Mouse (Mus musculus): ENCODE data around the gene Spint3.
"Not testable (repeated sequence)": the region's sequence is repeated elsewhere in the genome, so short reads cannot be mapped to it uniquely, and the experiment has no call there.

The Spint3 gene

DNA sequence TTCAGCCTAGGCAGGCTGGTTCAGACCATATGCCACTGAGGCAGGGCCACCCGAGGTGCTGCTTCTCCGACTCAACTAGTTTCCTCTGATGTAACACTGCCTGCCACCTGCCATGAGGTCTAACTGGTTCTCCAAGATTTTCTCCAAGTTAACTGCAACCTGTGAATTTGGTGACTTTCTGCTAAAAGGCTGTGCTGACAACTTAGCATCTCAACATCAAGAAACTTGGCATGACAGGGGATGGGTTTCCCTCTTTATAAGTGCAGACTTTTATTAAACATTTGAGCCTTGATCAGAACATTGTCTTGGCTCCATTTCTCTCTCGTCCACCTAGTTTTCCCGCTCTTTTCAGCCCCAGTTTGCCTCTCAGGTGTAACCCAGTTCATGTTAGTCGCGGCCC is at the start of gene Spint3:
Spint3 (minus strand) TSS at position 101 of the 400 bp plus-strand sequence.
- in situ Hi-C loops (cut with MboI; ENCODE audit: low pct_unique_long_range_greater_than_20kb in 1 of 2, low sequenced_read_pairs in 2 of 2, unreplicated experiment in 1 of 2), result not testable (repeated sequence)

DNA sequence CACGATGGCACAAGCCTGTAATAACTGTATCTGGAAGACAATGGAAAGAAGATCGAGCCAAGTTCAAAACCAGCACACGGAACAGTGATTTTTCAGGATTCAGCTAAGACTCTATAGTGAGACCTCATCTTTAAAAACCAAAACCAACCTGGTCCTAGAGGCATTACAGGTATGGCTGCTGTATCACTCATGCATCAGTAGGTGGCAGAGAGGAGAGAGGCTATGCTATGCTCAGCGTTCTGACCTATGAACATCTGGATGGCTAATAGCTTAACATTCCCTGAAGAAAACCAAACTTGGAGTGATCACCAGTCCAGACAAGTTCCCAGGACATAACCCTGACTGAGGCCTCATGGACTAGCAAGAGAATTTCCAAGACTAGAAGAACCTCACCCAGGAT is 48.5 kb upstream of the Spint3 start:
- in situ Hi-C loops (cut with MboI; ENCODE audit: low pct_unique_long_range_greater_than_20kb in 1 of 2, low sequenced_read_pairs in 2 of 2, unreplicated experiment in 1 of 2), result no loop called here

DNA sequence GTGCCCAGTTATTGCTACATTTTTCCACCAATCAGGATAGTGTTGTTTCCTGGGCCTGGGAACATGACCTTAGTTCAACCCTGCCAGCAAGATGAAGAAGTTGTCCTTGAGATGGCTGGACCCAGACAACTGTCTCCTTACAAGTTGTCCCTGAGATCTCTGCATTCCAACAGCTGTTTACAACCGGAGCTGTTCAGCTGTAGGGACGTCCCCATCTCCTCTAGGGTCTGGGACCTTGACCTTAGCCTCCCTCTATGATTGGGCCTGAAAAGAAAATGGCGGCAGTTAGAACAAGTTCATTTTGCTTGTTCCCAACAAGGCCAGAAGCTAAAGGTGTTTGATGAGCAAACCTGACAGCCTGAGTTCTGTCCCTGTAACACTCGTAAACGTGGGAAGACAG is 45.8 kb upstream of the Spint3 start:
- in situ Hi-C loops (cut with MboI; ENCODE audit: low pct_unique_long_range_greater_than_20kb in 1 of 2, low sequenced_read_pairs in 2 of 2, unreplicated experiment in 1 of 2), result no loop called here

DNA sequence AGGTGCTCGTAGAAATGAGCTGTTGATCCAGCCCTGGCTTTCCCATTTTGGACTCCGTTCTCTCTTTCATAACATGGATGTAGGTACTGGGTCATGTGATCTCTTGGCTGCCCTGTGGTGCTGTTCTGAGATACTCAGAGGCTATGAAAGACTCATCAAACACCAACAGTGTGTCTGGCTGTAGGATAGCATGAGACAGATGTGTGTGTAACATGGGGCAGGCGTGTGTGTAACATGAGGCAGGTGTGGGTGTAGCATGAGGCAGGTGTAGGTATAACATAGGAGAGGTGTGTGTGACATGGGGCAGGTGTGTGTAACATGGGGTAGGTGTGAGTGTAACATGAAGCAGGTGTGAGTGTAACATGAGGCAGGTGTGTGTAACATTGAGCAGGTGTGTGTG is 42.1 kb upstream of the Spint3 start:
- in situ Hi-C loops (cut with MboI; ENCODE audit: low pct_unique_long_range_greater_than_20kb in 1 of 2, low sequenced_read_pairs in 2 of 2, unreplicated experiment in 1 of 2), result no loop called here

DNA sequence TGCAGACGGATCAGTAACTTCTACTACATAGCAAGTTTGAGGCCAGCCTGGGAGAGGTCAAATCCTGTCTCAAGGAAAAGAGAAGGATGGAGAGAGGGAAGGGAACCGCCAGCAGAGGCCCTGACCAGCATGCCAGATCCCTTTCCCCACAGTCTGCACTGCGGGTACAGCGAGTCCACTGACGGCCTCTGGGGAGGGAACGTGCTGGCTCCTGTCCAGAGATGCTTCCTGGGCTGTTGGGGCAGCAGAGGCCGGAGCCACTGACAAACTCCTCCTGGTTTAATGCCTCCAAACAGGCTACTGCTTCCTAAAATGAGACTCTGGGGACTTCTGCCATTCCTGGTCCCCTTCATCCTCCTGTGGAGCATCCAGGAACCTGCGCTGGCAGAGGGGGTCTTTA is 40.2 kb upstream of the Spint3 start, which contains the start of the genes Wfdc6b and Wfdc8:
Wfdc6b (plus strand) TSS at position 52 of the 400 bp plus-strand sequence.
Wfdc8 (minus strand) TSS at position 156 of the 400 bp plus-strand sequence.
- in situ Hi-C loops (cut with MboI; ENCODE audit: low pct_unique_long_range_greater_than_20kb in 1 of 2, low sequenced_read_pairs in 2 of 2, unreplicated experiment in 1 of 2), result not testable (repeated sequence)

DNA sequence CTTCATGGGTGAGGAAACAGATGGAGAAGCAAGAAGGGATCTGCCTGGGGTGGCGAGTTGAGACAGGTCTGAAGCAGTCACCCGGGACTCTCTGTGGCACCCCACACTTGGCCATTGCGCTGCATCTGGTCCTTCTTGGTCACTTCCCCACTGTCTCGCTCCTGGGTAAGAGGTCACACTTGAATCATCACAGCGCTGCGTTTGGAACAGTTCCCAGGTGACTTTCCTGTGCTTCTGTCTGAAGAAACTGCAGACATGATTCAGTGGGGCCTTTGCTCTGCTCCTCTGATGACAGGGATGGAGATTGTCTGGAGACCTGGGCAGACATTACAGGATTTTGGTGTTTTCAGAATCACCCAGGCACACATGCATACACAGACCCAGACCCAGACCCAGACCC is 35.5 kb upstream of the Spint3 start:
- in situ Hi-C loops (cut with MboI; ENCODE audit: low pct_unique_long_range_greater_than_20kb in 1 of 2, low sequenced_read_pairs in 2 of 2, unreplicated experiment in 1 of 2), result loop anchor here (5.0 to 10.0 kb wide), 2 partner anchors 116 to 119 kb away; no protein-coding TSS in a partner anchor

DNA sequence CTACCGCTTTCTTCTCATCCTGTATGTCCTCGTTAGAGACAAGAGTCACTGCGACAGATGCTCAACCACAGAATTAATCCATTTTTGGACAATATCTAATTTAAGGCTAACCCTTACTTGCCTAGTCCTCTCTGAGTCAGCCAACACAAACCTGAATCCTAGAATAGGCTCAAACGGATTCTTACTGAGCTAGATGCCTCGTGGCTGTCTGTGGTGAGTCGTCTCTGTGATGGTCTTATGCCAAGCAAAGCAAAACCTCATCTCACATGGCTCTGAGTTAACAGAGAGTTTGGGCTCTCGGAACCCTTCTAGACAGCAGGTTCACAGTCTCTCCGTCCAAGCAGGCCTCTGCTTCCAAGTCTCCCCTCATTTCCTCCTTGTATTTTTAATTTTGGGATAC is 31.2 kb upstream of the Spint3 start:
- in situ Hi-C loops (cut with MboI; ENCODE audit: low pct_unique_long_range_greater_than_20kb in 1 of 2, low sequenced_read_pairs in 2 of 2, unreplicated experiment in 1 of 2), result loop anchor here in 1 of 2 experiments (10.0 kb wide), 1 partner anchor 120 kb away; no protein-coding TSS in a partner anchor

GRCm38 (mm10) chr2:164603482-164603881 is 30.2 kb upstream of the Spint3 start:
- in situ Hi-C loops (cut with MboI; ENCODE audit: low pct_unique_long_range_greater_than_20kb in 1 of 2, low sequenced_read_pairs in 2 of 2, unreplicated experiment in 1 of 2), result loop anchor here in 1 of 2 experiments (10.0 kb wide), 1 partner anchor 121 kb away; no protein-coding TSS in a partner anchor

GRCm38 (mm10) chr2:164600179-164600578 is 26.9 kb upstream of the Spint3 start:
- in situ Hi-C loops (cut with MboI; ENCODE audit: low pct_unique_long_range_greater_than_20kb in 1 of 2, low sequenced_read_pairs in 2 of 2, unreplicated experiment in 1 of 2), result loop anchor here in 1 of 2 experiments (10.0 kb wide), 1 partner anchor 125 kb away; no protein-coding TSS in a partner anchor

GRCm38 (mm10) chr2:164593494-164593893 is 20.2 kb upstream of the Spint3 start, which contains the start of gene Eppin:
Eppin (minus strand) TSS chr2:164593594.
- in situ Hi-C loops (cut with MboI; ENCODE audit: low pct_unique_long_range_greater_than_20kb in 1 of 2, low sequenced_read_pairs in 2 of 2, unreplicated experiment in 1 of 2), result no loop called here

DNA sequence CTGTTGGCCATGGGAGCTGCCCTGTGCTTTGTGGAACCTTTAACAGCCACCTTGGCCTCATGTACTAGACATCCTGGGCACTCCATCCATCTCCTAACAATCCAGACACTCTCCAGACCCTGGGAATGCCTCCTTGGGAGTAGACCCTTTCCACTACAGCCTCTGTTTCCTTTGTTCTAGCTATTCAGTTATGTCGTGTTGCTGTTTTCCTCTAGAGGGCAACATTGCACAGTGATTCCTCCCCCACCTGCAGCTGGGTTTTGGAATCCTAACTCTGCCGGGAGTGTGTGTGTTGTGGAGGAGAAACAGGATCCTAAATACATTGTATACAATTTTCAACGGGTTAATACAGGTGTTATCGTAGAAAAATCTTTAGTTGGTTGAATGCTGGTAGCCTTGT is 18.8 kb upstream of the Spint3 start:
- in situ Hi-C loops (cut with MboI; ENCODE audit: low pct_unique_long_range_greater_than_20kb in 1 of 2, low sequenced_read_pairs in 2 of 2, unreplicated experiment in 1 of 2), result no loop called here

- in situ Hi-C loops (cut with MboI; ENCODE audit: low pct_unique_long_range_greater_than_20kb in 1 of 2, low sequenced_read_pairs in 2 of 2, unreplicated experiment in 1 of 2), result not testable (repeated sequence)
These were observed 11.9 kb upstream of the Spint3 start, which contains the start of gene Wfdc6a for GRCm38 (mm10) chr2:164585025-164585725. Wfdc6a (minus strand) TSS chr2:164585447.

DNA sequence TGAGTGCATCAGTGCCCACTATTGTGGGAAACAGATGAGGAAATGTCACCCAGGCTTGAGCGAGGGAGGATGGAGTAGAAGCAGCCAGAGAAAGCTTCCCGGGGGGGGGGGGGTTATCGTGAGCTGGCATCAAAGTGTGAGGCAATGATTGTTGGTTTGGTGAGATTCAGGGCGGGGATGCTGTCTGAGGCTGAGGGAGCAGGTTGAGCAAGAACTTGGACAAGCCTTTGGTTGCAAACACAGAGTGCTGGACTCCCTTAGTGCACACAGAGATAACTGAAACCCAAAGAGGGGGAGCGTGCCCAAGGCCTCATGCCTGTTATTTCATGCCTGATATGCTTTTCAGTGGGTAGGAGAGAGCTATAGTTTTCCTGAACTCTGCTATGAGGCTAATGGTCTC is 5.8 kb downstream of the Spint3 start:
- in situ Hi-C loops (cut with MboI; ENCODE audit: low pct_unique_long_range_greater_than_20kb in 1 of 2, low sequenced_read_pairs in 2 of 2, unreplicated experiment in 1 of 2), result loop anchor here in 1 of 2 experiments (5.0 kb wide), 1 partner anchor 35 kb away; no protein-coding TSS in a partner anchor

- in situ Hi-C loops (cut with MboI; ENCODE audit: low pct_unique_long_range_greater_than_20kb in 1 of 2, low sequenced_read_pairs in 2 of 2, unreplicated experiment in 1 of 2), result loop anchor here in 1 of 2 experiments (5.0 kb wide), 1 partner anchor 35 kb away; no protein-coding TSS in a partner anchor
These were observed 6.3 kb downstream of the Spint3 start for GRCm38 (mm10) chr2:164566997-164567396.

DNA sequence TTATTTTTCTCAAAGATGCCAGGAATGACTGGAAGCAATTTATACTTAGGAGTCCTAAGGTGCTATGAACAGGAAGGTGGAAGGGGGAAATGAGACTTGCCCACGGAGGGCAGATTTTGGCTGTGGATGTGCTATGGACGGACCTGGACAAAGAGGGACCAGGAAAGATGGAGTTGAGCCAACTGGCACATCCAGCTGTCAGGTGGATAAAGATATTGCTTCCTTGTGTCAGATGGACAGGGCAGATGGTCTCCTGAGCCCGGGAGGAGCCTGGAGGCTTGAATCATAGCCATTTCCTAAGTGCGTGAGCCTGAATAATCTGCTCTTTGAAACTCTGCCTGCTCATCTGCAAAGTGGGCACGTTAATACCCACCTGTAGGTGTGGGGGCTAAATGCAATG is 8.9 kb downstream of the Spint3 start:
- in situ Hi-C loops (cut with MboI; ENCODE audit: low pct_unique_long_range_greater_than_20kb in 1 of 2, low sequenced_read_pairs in 2 of 2, unreplicated experiment in 1 of 2), result no loop called here

DNA sequence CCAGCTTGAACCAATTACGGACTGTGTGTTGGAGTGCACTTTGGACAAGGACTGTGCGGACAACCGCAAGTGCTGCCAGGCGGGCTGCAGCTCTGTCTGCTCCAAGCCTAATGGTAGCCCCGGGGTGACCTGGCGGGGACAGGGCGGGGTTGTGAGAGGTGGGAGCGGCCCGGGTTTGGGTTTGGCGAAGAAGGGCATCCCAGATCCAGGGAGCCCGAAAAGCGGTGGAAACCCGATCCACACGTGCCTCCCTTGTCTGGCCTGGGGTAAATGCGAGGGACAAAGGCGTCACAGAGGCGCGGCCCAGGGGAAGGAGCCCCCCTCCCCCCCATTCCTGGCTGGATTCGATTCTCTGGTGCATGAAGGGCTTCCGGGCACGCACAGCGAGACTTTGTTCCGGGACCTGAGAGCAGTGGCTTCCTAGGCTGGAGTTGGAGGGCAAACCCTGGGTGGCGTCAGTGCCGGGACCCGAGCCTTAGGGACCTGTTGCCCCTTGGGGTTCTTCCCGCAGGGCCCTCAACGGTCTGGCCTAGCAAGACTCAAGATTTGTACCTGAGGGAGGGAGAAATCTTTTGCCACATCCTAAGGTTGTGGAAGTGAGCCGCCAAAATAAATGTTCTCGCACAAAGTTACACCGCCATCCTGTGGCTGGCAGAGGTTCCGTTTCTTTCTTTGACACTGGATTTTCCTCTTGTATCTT is 9.8 kb downstream of the Spint3 start:
- in situ Hi-C loops (cut with MboI; ENCODE audit: low pct_unique_long_range_greater_than_20kb in 1 of 2, low sequenced_read_pairs in 2 of 2, unreplicated experiment in 1 of 2), result no loop called here

- in situ Hi-C loops (cut with MboI; ENCODE audit: low pct_unique_long_range_greater_than_20kb in 1 of 2, low sequenced_read_pairs in 2 of 2, unreplicated experiment in 1 of 2), result no loop called here
These were observed 10.7 kb downstream of the Spint3 start, which contains the start of gene Wfdc2 for GRCm38 (mm10) chr2:164562391-164563188. Wfdc2 (plus strand) TSS chr2:164562413.

- in situ Hi-C loops (cut with MboI; ENCODE audit: low pct_unique_long_range_greater_than_20kb in 1 of 2, low sequenced_read_pairs in 2 of 2, unreplicated experiment in 1 of 2), result no loop called here
These were observed 13.2 kb downstream of the Spint3 start for GRCm38 (mm10) chr2:164560106-164560505.

Measured in mouse embryonic stem cell (cell line).